Mouse (Mus musculus) thymus, adult 2 months (tissue): Measurements from ENCODE around the gene Cdk17. TPM values are rescaled to one million over a fixed set of nuclear protein-coding genes. Genes with fewer than 3 reads are reported as not detected.

Experiments used
- DNase-seq: peaks from one replicate; pipeline ENCODE4 v3.0.0; 2021
- H3K27ac ChIP-seq: fragments of 200-500 bp; 2 replicates; pipeline ENCODE4 v1.5.1; 2012; ENCODE audit warnings: low read length, control low read depth; ENCODE audit not compliant: control insufficient read depth, insufficient read depth
- H3K27me3 ChIP-seq: fragments of 200-500 bp; 2 replicates; pipeline ENCODE4 v1.6.1; 2012; ENCODE audit warnings: mild to moderate bottlenecking, low read length, moderate library complexity, mixed read lengths; ENCODE audit not compliant: control insufficient read depth, insufficient read depth
- H3K36me3 ChIP-seq: fragments of 200-500 bp; 2 replicates; pipeline ENCODE4 v1.6.1; 2012; ENCODE audit warnings: mild to moderate bottlenecking, low read length, moderate library complexity; ENCODE audit not compliant: control insufficient read depth, insufficient read depth
- H3K4me1 ChIP-seq: fragments of 200-500 bp; replicated peaks from 2 replicates; pipeline ENCODE4 v1.6.1; 2012; ENCODE audit warnings: low read length; ENCODE audit not compliant: control insufficient read depth, insufficient read depth
- H3K4me3 ChIP-seq: fragments of 200-500 bp; 2 replicates; pipeline ENCODE4 v1.5.1; 2012; ENCODE audit warnings: mild to moderate bottlenecking, low read length, control low read depth, moderate library complexity; ENCODE audit not compliant: control insufficient read depth, insufficient read depth
- CTCF ChIP-seq: fragments of 200-500 bp; IDR thresholded peaks from 2 replicates; pipeline ENCODE4 v1.5.1; 2012; ENCODE audit warnings: mild to moderate bottlenecking, control low read depth, low read length, moderate library complexity, borderline replicate concordance; ENCODE audit not compliant: control insufficient read depth, poor library complexity, insufficient read depth; ENCODE audit errors: extremely low read depth
- POLR2A ChIP-seq: fragments of 200-500 bp; IDR thresholded peaks from 2 replicates; pipeline ENCODE4 v1.6.1; 2012; ENCODE audit warnings: mild to moderate bottlenecking, low read length, control low read depth, moderate library complexity; ENCODE audit not compliant: control insufficient read depth, poor library complexity, insufficient read depth; ENCODE audit errors: extremely low read depth
- WGBS: fragments of 180-500 bp; shearing (Covaris S2); methylation state at CpG from one replicate; pipeline ENCODE4 v1.1.7; 2018; 5-methylcytosine and 5-hydroxymethylcytosine counted together
- polyA plus RNA-seq: library from polyadenylated mRNA; depleted of rRNA; stranded (reverse); fragments of >200 nt; gene quantifications from 2 replicates; pipeline ENCODE4 v1.2.3, GENCODE M21; 2012

Cdk17 gene
- polyA plus RNA-seq, 1 experiment = 79.5 TPM

DNA sequence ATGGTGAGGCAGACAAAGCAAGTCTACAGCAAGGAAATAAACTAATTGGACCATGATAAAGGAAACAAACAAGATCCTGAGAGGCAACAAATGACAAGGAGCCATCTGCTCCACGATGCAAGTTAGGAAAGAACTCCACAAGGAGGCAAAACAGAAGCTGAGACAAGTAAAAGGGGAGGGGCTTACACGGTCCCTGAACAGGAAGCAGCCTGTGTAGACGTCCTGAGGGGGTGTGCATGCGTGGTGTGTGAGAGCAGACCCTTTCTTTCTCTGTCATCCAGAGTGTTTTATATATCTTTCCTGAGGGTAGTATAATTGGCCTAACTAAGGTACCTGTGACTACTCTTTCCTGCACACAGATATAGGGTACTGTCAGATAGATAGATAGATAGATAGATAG lies 19.9 kb upstream of the Cdk17 start:
- Histone ChIP-seq H3K4me1 (peaks cover 19% of the 10 kb centered on the region), H3K27me3 (no peaks in the 10 kb centered on the region), H3K4me3 (no peak overlapping the region), H3K27ac (no peak overlapping the region), H3K36me3 (no peaks in the 10 kb centered on the region)
- 12% methylated on average over 4 of the region's 4 CpGs for WGBS
- TF ChIP-seq CTCF (no peak), POLR2A (no peak)
- no peak for DNase-seq

DNA sequence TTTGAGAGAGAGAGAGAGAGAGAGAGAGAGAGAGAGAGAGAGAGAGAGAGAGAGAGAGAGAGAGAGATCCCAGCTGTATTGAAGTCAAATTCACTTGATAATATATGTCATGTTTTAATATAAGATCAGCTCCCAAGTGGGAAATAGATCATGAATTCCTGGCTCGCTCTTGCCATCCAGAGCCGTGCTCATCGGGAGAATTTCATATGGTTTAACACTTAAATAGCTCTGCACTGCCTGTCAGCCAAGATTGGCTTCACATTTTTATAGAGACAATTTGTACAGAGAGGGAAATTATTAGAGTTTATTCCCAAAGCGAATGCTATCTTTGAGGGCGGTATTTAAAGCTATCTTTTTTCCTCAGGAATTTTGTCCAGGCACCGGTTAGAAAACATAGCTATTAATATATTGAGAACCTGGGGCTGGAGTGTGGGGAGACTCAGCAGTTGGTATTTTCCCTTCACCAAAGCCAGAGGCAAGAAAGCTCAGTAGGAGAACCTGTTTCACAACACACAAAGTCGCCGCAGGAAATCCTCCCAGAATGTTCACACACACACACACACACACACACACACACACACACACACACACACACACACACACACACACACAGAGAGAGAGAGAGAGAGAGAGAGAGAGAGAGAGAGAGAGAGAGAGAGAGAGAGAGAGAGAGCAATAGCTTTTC lies 17.9 kb upstream of the Cdk17 start:
- WGBS = 22% methylated on average over 8 of the region's 8 CpGs
- Histone ChIP-seq H3K36me3 (no peaks in the 10 kb centered on the region), H3K27me3 (no peaks in the 10 kb centered on the region), H3K4me3 (no peak overlapping the region; the same call in 1 of the 2 replicates), H3K4me1 (peaks cover 22% of the 10 kb centered on the region), H3K27ac (peak overlapping the region; percentile 100)
- TF ChIP-seq CTCF = no peak
- peak; percentile 49 for DNase-seq

DNA sequence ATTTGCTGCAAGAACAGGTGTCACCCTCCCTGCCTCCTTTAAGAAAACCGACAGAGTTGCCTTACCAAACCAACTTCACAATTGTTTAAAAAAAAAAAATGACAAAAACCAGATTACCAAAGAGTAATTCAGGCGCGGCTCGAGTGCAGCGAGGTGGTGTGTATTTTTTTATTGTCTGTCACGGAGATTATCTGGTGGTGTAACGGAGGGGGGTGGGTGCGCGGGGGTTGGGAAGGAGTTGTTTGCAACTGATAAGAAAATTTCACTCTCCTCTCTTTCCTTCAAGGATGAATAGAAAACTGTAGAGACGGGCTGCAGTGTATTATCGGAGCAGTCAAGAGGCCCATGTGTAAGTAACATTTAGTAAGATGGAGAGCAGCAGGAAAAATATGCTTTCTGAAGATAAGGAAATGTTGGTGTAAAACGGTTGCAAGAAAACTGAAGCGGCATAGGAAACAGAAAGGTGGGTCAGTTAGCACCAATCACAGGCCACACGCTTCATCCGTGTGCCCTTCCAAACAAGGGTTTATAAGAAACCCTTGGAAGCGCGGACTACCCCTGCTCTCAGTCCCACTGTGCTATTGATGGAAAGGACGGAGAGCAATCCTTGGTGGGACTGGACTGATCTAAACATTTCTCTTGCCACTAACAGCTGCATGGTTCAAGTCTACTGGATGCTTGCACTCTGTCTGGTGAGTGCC lies 17.2 kb upstream of the Cdk17 start:
- Histone ChIP-seq H3K36me3 (no peaks in the 10 kb centered on the region), H3K4me1 (peaks cover 22% of the 10 kb centered on the region), H3K27me3 (no peaks in the 10 kb centered on the region), H3K27ac (peak overlapping the region; percentile 100), H3K4me3 (peak overlapping the region; percentile 88)
- WGBS = 6% methylated on average over 18 of the region's 18 CpGs
- no peak for DNase-seq
- no peak for TF ChIP-seq CTCF
- no peak for TF ChIP-seq POLR2A

DNA sequence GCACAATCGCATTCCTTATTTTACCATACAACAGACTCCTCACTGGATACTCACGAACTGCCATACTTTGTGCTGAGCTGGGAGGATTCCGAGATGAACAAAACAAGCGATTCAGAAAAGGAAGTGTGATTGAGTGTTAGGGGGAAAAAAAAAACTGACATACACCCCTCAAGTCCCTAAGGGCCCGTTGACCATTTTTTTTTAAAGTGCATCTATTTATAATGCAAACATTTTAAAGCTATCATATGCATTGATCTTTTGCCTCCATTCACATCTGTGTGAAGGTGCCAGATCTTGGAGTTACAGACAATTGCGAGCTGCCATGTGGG lies 16.7 kb upstream of the Cdk17 start:
- H3K4me1 ChIP-seq = peaks cover 22% of the 10 kb centered on the region

DNA sequence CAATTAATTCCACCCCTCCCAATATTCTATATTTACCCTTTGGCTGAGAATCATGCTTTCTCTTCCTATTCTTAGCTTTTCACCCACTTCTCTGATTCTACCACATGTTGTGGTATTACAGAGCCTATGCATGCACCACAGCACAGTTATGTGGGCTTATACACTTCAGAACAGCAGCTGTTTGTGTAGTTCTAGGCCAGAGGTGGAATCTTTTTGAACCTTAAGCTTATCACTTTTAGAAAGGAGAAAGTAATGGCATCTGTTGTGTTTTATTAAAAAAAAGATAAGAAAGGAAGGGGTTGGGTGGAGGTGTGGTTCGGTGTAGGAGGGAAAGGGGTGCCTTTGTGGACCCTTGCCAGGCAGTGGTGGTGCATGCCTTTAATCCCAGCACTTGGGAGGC lies 16.1 kb upstream of the Cdk17 start:
- Histone ChIP-seq H3K4me1 (peaks cover 22% of the 10 kb centered on the region), H3K27ac (peak overlapping the region; percentile 99), H3K36me3 (no peaks in the 10 kb centered on the region), H3K4me3 (peak overlapping the region; percentile 11; the same call in 1 of the 2 replicates), H3K27me3 (no peaks in the 10 kb centered on the region)
- WGBS = 12% methylated on average over 1 of the region's 1 CpGs
- DNase-seq = no peak
- TF ChIP-seq CTCF = no peak
- TF ChIP-seq POLR2A = no peak

More for the DNA sequence above, 16.7 kb upstream of the Cdk17 start:
- 23% methylated on average over 6 of the region's 6 CpGs for WGBS
- DNase-seq = no peak
- TF ChIP-seq POLR2A (no peak), CTCF (no peak)
- H3K27ac ChIP-seq = peak overlapping the region; percentile 100
- no peaks in the 10 kb centered on the region for H3K27me3 ChIP-seq
- H3K4me3 ChIP-seq = peak overlapping the region; percentile 88
- H3K36me3 ChIP-seq = no peaks in the 10 kb centered on the region

DNA sequence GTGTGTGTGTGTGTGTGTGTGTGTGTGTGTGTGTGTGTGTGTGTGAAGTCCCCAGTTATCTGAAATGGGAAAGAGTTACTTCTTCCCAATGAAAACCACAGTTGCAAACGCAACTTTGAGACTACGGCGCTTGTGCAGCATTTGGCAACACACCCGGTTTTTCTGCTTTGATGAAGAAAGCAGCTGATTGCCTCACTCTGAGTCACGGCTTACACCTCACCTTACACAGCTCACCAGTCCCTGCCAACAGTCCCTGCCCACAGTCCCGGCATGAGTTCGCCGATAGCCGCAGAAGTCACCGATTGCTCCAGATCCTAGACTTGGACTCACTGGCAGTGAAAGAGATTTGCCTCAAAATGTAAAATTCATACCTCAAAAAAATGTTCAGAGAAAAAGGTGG lies 15.6 kb upstream of the Cdk17 start:
- 20% methylated on average over 10 of the region's 10 CpGs for WGBS
- H3K4me1 ChIP-seq = peaks cover 22% of the 10 kb centered on the region
- peak overlapping the region; percentile 99 for H3K27ac ChIP-seq
- TF ChIP-seq CTCF (no peak), POLR2A (0 out of 2 replicates have a peak, but pooled peaks have one; percentile 29)
- H3K36me3 ChIP-seq = no peaks in the 10 kb centered on the region
- peak; percentile 60 for DNase-seq
- H3K4me3 ChIP-seq = peak overlapping the region; percentile 25
- no peaks in the 10 kb centered on the region for H3K27me3 ChIP-seq
